Mouse (Mus musculus): Measurements from ENCODE around the gene Adamts2.

DNA sequence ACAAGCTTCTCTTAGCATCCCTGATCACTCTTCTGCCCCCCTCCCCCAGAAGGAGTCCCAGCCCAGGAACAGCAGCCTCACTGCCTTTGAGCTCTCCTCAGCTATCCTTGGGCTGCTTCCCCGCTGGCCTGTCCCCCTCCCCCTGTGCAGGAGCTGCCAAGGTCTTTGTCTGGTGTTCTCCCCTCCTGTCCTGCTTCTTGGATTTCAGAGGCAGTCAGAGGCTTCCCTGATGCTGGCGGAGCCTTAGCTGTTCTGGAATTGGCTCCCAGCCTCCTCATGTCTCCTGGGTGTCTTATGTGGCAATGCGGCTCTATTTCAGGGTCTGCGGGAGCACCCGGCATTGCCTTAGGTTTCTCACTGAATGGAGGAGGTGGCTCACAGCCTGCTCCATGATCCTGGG, 22.8 kb downstream of the Adamts2 start:
- TF ChIP-seq POLR2A (IDR thresholded peaks at IDR 0.05; ENCODE audit: borderline replicate concordance, control insufficient read depth, low read depth, low read length) (no peak), CTCF (IDR thresholded peaks at IDR 0.05; ENCODE audit: control insufficient read depth, insufficient read depth, low read length) (no peak)

All from bone marrow, adult 2 months (tissue).